Mouse (Mus musculus) heart, embryonic 10.5 days (tissue): ENCODE results near the gene Hecw2. TPM values are rescaled to one million over a fixed set of nuclear protein-coding genes. Genes with fewer than 3 reads are reported as not detected.

Experiments used
- DNase-seq: peaks from one replicate; pipeline ENCODE4 v3.0.0-alpha.2; 2017; ENCODE audit warnings: low spot score
- H3K27ac ChIP-seq: fragments of 300-500 bp; sonication (generic); 2 replicates; pipeline ENCODE4 v1.5.1; 2016; ENCODE audit warnings: mild to moderate bottlenecking
- H3K27me3 ChIP-seq: fragments of 300-500 bp; sonication (generic); 2 replicates; pipeline ENCODE4 v1.6.1; 2016; ENCODE audit warnings: mild to moderate bottlenecking; ENCODE audit not compliant: poor library complexity, insufficient read depth, severe bottlenecking
- H3K36me3 ChIP-seq: fragments of 300-500 bp; sonication (generic); 2 replicates; pipeline ENCODE4 v1.6.1; 2016; ENCODE audit warnings: mild to moderate bottlenecking, moderate library complexity
- H3K4me1 ChIP-seq: fragments of 300-500 bp; sonication (generic); 2 replicates; pipeline ENCODE4 v1.6.1; 2016; ENCODE audit warnings: mild to moderate bottlenecking
- H3K4me3 ChIP-seq: fragments of 300-500 bp; sonication (generic); 2 replicates; pipeline ENCODE4 v1.5.1; 2016; ENCODE audit warnings: mild to moderate bottlenecking, moderate library complexity
- H3K9me3 ChIP-seq: fragments of 300-500 bp; sonication (generic); 2 replicates; pipeline ENCODE4 v1.6.1; 2016; ENCODE audit warnings: mild to moderate bottlenecking, moderate library complexity
- WGBS: fragments of 180-500 bp; shearing (Covaris S2); methylation state at CpG from one replicate; pipeline ENCODE4 v1.1.7; 2016; 5-methylcytosine and 5-hydroxymethylcytosine counted together
- polyA plus RNA-seq: library from polyadenylated mRNA; unstranded; fragments of >200 nt; fragmentation: Nextera tagmentation; extraction: Ambion mirVana; gene quantifications from 2 replicates; pipeline ENCODE4 v1.2.1, GENCODE M21; 2016

Hecw2 gene
- polyA plus RNA-seq, 1 experiment from 2014 or later: 5.2 TPM

- Histone ChIP-seq H3K9me3 (no peaks in the 10 kb centered on the region), H3K27ac (no peak overlapping the region), H3K4me1 (no peaks in the 10 kb centered on the region), H3K4me3 (no peak overlapping the region), H3K36me3 (no peaks in the 10 kb centered on the region), H3K27me3 (no peaks in the 10 kb centered on the region)
- DNase-seq: no peak
- 93% methylated on average over 3 of the region's 3 CpGs for whole genome bisulfite sequencing
Observed at GRCm38 (mm10) chr1:54079708-54080107, 115.3 kb downstream of the Hecw2 start.

GRCm38 (mm10) chr1:54074456-54074855 is 120.5 kb downstream of the Hecw2 start:
- H3K9me3 ChIP-seq: no peaks in the 10 kb centered on the region
- DNase-seq: no peak

GRCm38 (mm10) chr1:54070121-54070520 is 124.8 kb downstream of the Hecw2 start:
- no peaks in the 10 kb centered on the region for H3K27me3 ChIP-seq
- H3K9me3 ChIP-seq: no peaks in the 10 kb centered on the region
- no peaks in the 10 kb centered on the region for H3K36me3 ChIP-seq
- 82% methylated on average over 2 of the region's 2 CpGs for WGBS
- peaks cover 17% of the 10 kb centered on the region for H3K4me1 ChIP-seq
- H3K27ac ChIP-seq: no peak overlapping the region
- no peak for DNase-seq
- H3K4me3 ChIP-seq: no peak overlapping the region

More at GRCm38 (mm10) chr1:54074456-54074855, 120.5 kb downstream of the Hecw2 start:
- Histone ChIP-seq H3K4me3 (no peak overlapping the region), H3K36me3 (no peaks in the 10 kb centered on the region), H3K27me3 (no peaks in the 10 kb centered on the region), H3K27ac (no peak overlapping the region), H3K4me1 (peaks cover 6% of the 10 kb centered on the region; the same call in 1 of the 2 replicates)
- WGBS: 58% methylated on average over 1 of the region's 1 CpGs

GRCm38 (mm10) chr1:54068248-54068647 is 126.7 kb downstream of the Hecw2 start:
- Histone ChIP-seq H3K4me1 (peaks cover 17% of the 10 kb centered on the region), H3K9me3 (no peaks in the 10 kb centered on the region), H3K27ac (peak overlapping the region; percentile 67), H3K27me3 (no peaks in the 10 kb centered on the region), H3K4me3 (no peak overlapping the region), H3K36me3 (no peaks in the 10 kb centered on the region)
- no peak for DNase-seq
- 66% methylated on average over 1 of the region's 1 CpGs for WGBS

- H3K4me3 ChIP-seq: no peak overlapping the region
- no peaks in the 10 kb centered on the region for H3K27me3 ChIP-seq
- DNase-seq: no peak
- H3K4me1 ChIP-seq: peaks cover 17% of the 10 kb centered on the region
- WGBS: 68% methylated on average over 1 of the region's 1 CpGs
- H3K9me3 ChIP-seq: no peaks in the 10 kb centered on the region
- no peaks in the 10 kb centered on the region for H3K36me3 ChIP-seq
- H3K27ac ChIP-seq: no peak overlapping the region
Observed at GRCm38 (mm10) chr1:54065434-54065833, 129.5 kb downstream of the Hecw2 start.

GRCm38 (mm10) chr1:54061078-54061477 is 133.9 kb downstream of the Hecw2 start:
- WGBS: 88% methylated on average over 2 of the region's 2 CpGs
- H3K36me3 ChIP-seq: no peaks in the 10 kb centered on the region
- no peaks in the 10 kb centered on the region for H3K9me3 ChIP-seq
- H3K4me1 ChIP-seq: no peaks in the 10 kb centered on the region
- no peaks in the 10 kb centered on the region for H3K27me3 ChIP-seq
- no peak for DNase-seq
- no peak overlapping the region for H3K4me3 ChIP-seq
- H3K27ac ChIP-seq: no peak overlapping the region

- no peak for DNase-seq
- WGBS: 90% methylated on average over 1 of the region's 1 CpGs
Observed at GRCm38 (mm10) chr1:54059731-54060130, 135.2 kb downstream of the Hecw2 start.

GRCm38 (mm10) chr1:54052771-54053170 is 142.2 kb downstream of the Hecw2 start:
- Histone ChIP-seq H3K27me3 (no peaks in the 10 kb centered on the region), H3K9me3 (no peaks in the 10 kb centered on the region), H3K36me3 (no peaks in the 10 kb centered on the region; the same call in 1 of the 2 replicates), H3K4me3 (no peak overlapping the region), H3K4me1 (peaks cover 21% of the 10 kb centered on the region), H3K27ac (no peak overlapping the region)
- no peak for DNase-seq

More at GRCm38 (mm10) chr1:54059731-54060130, 135.2 kb downstream of the Hecw2 start:
- Histone ChIP-seq H3K9me3 (no peaks in the 10 kb centered on the region), H3K36me3 (no peaks in the 10 kb centered on the region), H3K27ac (no peak overlapping the region), H3K4me1 (no peaks in the 10 kb centered on the region), H3K4me3 (no peak overlapping the region), H3K27me3 (no peaks in the 10 kb centered on the region)

GRCm38 (mm10) chr1:54046923-54047322 is 148.0 kb downstream of the Hecw2 start:
- WGBS: 15% methylated on average over 1 of the region's 1 CpGs
- no peak for DNase-seq
- Histone ChIP-seq H3K4me3 (no peak overlapping the region), H3K36me3 (no peaks in the 10 kb centered on the region), H3K27ac (peak overlapping the region; percentile 36; the same call in 1 of the 2 replicates), H3K9me3 (no peaks in the 10 kb centered on the region), H3K27me3 (no peaks in the 10 kb centered on the region), H3K4me1 (peaks cover 34% of the 10 kb centered on the region)

- no peak overlapping the region for H3K27ac ChIP-seq
- H3K27me3 ChIP-seq: no peaks in the 10 kb centered on the region
- no peaks in the 10 kb centered on the region for H3K9me3 ChIP-seq
- H3K4me1 ChIP-seq: no peaks in the 10 kb centered on the region
- WGBS: 50% methylated on average over 2 of the region's 2 CpGs
- H3K36me3 ChIP-seq: no peaks in the 10 kb centered on the region
- H3K4me3 ChIP-seq: no peak overlapping the region
- DNase-seq: no peak
Observed at GRCm38 (mm10) chr1:54039062-54039461, 155.9 kb downstream of the Hecw2 start.

GRCm38 (mm10) chr1:54017686-54018085 is 177.3 kb downstream of the Hecw2 start:
- no peak for DNase-seq
- Histone ChIP-seq H3K4me3 (no peak overlapping the region), H3K27ac (no peak overlapping the region), H3K27me3 (no peaks in the 10 kb centered on the region), H3K9me3 (no peaks in the 10 kb centered on the region), H3K4me1 (peaks cover 8% of the 10 kb centered on the region; the same call in 1 of the 2 replicates), H3K36me3 (no peaks in the 10 kb centered on the region)
- WGBS: 62% methylated on average over 2 of the region's 2 CpGs

GRCm38 (mm10) chr1:54015739-54016138 is 179.2 kb downstream of the Hecw2 start:
- H3K4me1 ChIP-seq: peaks cover 14% of the 10 kb centered on the region; the same call in 1 of the 2 replicates
- WGBS: 42% methylated on average over 4 of the region's 4 CpGs
- H3K36me3 ChIP-seq: no peaks in the 10 kb centered on the region
- H3K27me3 ChIP-seq: no peaks in the 10 kb centered on the region
- H3K27ac ChIP-seq: no peak overlapping the region
- no peak for DNase-seq
- H3K9me3 ChIP-seq: no peaks in the 10 kb centered on the region
- H3K4me3 ChIP-seq: no peak overlapping the region

GRCm38 (mm10) chr1:54012414-54012813 is 182.6 kb downstream of the Hecw2 start:
- no peak overlapping the region for H3K27ac ChIP-seq
- no peaks in the 10 kb centered on the region for H3K9me3 ChIP-seq
- no peaks in the 10 kb centered on the region for H3K36me3 ChIP-seq
- DNase-seq: no peak
- 67% methylated on average over 3 of the region's 3 CpGs for whole genome bisulfite sequencing
- H3K27me3 ChIP-seq: no peaks in the 10 kb centered on the region
- peaks cover 20% of the 10 kb centered on the region; the same call in 1 of the 2 replicates for H3K4me1 ChIP-seq
- no peak overlapping the region for H3K4me3 ChIP-seq

GRCm38 (mm10) chr1:54009418-54010064 is 185.4 kb downstream of the Hecw2 start:
- DNase-seq: no peak
- 85% methylated on average over 6 of the region's 6 CpGs for WGBS
- Histone ChIP-seq H3K27me3 (no peaks in the 10 kb centered on the region), H3K36me3 (no peaks in the 10 kb centered on the region), H3K4me1 (peaks cover 27% of the 10 kb centered on the region; the same call in 1 of the 2 replicates), H3K9me3 (no peaks in the 10 kb centered on the region), H3K27ac (no peak overlapping the region), H3K4me3 (no peak overlapping the region)
